Mouse (Mus musculus): ENCODE measurements around the gene St5. TPM values are rescaled to one million over a fixed set of nuclear protein-coding genes. Genes with fewer than 3 reads are reported as not detected.

The St5 gene
- total RNA-seq, 4 experiments from 2014 or later = 33.1 to 57.0 (median 46.1) TPM

DNA sequence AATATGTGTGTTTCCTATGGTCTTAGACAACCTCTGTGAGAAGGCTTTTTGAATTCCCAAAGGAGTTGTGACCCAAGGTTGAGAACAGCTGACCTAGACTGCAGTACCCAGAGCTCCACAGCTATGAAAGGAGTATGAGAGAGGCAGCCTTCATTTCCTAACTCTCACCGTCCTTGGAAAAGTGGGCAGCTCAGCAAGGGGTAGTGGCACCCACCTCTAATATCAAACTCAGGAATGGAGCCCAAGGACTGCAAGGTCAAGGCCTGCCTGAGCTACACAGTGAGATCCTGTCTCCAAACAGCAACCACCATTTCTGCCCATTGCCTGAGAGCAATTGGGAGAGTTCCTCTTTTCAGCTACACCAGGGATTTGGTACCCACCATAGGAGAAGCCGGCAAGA lies 173.7 kb downstream of the St5 start:
- DNase-seq (ENCODE audit: low spot score in 2 of 2) = no peak

DNA sequence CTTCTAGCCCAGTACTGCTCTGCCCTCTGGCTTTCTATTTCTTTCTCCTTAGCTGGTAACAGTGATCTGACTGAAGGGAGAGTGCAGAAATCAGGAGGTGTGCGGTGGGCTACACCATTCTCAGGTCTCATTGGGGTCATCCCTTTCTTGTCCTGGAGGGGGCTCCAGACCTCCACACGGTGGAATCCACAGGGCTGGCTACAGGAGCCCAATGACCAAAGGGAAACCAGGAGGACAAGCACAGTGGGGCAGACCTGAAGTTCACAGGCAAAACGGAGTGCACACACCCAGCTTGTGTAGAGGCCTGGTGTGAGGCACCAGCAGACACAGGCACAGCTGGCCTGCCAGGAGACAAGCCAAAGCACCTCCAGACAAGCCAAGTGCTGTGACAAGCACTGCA lies 175.0 kb downstream of the St5 start:
- DNase-seq (ENCODE audit: low spot score in 2 of 2) = no peak

DNA sequence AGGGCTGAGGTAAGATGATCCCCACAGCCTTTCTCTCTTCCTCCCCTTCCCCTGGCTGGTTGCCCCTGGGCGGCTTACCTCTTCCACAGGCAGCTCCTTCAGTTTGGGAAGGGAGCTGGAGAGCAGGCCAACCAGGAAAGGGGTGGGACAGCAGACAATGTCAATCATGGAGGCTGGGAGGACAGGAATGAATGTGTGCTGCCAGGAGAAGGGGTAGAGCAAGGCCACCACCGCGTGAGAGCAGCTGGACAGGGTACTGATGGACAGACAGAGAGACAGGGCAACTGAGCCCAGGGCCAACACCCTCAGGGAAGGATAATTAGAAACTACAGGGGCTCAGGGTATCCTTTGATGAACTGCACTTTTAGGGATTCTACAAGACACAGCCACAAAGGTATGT lies 175.9 kb downstream of the St5 start:
- no peak for DNase-seq (ENCODE audit: low spot score in 2 of 2)

DNA sequence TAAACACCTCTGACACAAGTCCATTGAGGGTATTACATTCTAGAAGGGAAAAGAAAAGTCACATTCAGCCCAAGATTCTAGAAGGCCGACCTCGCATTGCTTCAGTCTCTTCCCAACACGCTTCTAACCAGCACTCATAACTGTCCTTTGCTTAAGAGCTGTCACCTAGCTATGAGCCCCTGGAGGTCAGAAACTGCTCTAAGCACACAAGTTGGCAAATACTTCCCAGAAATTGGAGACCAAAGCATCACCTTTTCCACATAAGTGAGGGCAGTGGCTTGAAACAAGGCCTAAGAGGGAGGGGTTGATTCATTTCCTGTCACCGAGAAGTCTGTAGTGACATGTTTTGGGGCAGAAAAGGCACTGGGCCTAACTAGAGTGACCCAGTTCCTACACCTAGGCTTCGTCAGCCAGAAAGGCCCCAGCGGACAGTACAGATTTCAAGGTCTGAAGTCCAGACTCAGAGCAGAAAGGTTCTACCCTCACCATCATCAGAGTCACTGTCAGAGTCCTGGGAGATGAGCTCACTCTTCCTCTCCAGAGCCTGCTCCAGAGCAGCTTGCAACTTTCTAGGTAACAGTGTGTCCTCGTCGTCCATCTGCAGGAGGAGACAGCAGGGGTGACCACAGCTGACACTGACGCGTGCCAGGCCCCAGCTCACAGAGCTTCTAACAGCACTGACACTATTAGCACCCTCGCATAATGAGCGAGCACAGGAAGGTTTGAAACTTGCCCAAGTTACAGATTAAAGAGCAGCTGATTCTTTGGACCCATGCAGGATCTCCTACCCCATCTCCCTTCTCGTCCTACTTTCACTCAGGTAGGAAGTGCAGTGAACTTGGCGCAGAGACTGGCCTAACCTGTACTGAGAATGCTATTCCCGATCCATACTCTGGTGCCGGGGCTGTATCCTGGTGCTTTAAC lies 177.4 kb downstream of the St5 start:
- no peak for DNase-seq (ENCODE audit: low spot score in 2 of 2)

DNA sequence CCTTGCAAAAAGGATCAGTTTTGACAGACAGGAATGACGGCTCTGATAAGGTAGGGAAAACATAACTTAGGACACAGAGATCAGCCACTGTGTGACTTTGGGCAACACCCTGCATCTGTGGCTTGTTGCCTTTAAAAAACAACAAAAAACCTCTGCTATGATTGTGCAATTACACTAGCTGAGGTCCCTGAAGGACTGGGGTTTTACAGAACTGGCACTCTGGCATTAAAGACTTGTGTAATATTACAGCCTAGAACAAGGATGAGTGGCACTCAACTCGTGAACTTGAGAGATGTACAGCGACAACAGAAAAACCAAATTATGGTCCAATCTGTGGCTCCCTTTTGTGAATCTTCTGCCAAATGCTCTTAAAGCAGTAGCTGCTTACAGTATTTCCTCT lies 178.6 kb downstream of the St5 start:
- no peak for DNase-seq (ENCODE audit: low spot score in 2 of 2)

DNA sequence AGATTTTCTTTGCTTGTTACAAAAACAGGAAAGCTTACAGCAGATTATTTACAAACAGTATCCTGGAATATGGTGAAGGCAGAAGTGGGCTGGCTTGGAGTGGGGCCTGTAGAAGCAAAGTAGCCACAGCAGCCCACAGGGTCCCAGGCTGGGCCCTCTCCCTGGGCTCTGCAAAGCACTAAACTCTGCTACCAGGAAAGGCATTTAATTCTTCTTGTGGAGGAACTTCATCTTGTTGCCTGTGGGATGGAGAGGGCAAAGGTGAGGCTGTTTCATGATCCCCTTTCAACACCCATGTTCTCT lies 179.0 kb downstream of the St5 start:
- no peak for DNase-seq (ENCODE audit: low spot score in 2 of 2)

DNA sequence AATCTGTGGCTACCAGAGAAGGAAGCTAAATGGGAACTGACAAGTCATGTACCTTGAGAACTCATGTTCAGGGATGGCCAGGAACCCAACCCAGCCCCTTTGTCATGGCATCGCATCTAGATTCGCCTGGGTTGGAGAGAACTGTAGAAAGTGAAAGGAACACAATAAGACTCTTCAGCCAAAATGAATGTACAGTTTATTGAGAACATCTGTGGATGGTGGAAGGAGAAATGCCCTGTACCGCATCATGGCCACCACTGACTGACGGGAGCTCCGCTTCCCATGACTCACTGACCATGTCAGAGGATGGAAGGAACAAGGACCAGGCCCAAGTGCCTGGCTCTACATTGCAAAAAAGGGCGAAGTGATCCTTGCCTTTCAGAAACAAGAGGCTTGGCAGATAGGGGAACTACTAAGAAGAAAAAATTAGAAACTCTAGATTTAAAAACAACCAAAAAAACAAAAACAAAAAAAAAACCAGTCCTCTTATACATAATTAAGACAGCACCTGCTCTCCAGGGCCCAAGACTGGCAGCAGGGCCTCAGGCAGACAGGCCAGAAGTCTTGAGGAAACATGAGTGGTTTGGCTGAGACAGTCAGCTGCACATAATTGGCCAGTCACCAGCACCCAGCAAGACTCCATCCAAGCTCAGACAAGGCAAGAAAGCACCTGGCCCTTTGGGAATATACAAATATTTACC lies 179.5 kb downstream of the St5 start:
- no peak for DNase-seq (ENCODE audit: low spot score in 2 of 2)

DNA sequence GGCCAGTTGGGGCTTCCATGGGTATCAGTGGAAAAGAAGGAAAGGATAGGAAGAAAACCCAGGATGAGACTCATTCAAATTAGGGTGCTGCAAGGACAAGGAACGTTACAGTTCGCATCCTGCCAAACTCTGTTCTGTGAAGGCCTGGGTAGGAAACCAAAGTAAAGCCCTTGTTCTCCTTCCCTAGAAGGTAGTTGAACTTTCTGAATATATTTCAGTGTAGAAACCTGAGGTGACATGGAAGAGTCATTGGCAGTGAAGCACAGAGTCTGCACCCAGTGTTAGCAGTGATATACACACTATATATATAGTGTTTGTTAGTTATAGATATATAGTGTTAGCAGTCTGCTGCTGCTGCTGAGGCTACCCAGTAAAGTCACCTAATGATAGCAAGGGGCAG lies 180.1 kb downstream of the St5 start:
- DNase-seq (ENCODE audit: low spot score in 2 of 2) = no peak

DNA sequence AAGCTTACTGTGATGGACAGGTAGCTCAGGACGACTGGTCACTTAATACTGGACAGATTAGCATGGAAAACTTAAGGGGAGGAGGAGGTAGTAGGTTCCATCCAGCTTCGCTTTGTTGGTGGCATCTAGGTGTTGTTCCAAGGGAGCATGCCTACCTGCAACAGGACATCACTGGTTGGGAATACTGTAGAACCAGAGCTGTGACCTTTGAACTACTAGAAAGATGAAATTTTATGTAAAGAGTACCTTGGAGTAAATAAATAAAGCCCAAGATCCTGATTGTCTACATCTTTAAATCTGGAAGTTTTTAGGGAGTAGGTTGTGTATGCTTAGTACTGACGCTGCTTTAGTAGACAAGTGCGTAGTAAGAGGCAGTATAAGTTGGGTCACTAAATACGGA lies 181.3 kb downstream of the St5 start:
- DNase-seq (ENCODE audit: low spot score in 2 of 2) = no peak

DNA sequence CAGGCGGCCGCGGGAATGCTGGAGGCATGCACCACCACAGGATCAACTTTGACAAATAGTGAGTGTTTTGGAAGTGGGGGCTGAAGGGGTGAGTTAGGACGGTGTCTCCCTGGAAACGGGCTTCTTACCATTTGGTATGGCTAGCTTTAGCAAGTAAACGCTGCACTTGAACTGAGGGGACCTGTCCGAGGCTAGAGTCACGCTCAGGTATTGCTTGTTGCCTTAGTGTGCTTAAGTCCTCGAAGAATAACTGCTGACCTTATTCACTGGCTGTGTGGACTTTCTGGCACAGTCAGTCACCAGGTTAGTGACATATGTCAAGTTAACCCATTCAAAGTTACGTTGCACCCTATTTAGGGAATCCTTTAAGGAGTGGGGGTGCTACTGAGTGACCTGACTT lies 183.5 kb downstream of the St5 start:
- no peak for DNase-seq (ENCODE audit: low spot score in 2 of 2)

DNA sequence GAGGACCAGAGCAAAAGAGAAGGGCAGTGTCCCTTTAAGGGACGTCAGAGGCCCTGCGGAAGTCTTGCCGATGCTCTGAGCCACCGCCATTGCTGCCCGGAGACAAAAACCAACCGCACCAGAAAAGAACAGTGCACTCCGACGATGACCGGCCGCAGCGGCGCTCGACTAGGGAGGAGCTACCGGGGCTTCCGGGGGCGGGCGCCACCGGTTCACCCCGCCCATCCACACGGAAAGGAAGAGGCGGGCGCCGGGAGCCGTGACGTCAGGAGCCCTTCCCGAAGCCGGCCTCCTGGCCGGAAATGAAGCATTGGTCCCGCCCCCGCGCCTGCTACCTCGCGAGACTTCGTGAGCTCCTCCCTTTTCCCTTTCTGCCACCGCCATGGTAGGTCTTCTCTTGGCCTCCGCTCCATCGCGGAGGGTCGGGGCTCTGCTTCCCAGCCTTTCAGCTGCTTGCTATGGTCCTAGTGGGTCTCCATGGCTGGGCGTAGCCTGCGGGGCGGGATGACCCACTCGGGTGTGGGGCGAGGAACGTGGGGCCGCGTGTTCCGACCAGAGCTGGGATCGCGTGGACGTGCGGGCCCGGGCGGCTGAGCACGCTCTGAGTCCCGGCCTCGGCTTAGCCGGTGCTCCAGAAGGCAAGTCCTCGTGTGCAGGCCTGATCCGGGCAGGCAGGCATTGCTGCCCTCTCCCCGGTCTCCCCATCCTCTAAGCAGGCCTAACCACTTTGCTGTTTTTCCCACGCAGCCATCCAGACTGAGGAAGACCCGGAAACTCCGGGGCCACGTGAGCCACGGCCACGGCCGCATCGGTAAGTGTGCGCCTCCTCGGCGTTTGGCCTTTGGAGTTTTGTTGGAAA lies 184.3 kb downstream of the St5 start, which contains the start of gene Rpl27a:
Gene Rpl27a (plus strand): TSS at position 310 of the 859 bp plus-strand sequence.
- peak; percentile 98 for DNase-seq (ENCODE audit: low spot score in 2 of 2)

DNA sequence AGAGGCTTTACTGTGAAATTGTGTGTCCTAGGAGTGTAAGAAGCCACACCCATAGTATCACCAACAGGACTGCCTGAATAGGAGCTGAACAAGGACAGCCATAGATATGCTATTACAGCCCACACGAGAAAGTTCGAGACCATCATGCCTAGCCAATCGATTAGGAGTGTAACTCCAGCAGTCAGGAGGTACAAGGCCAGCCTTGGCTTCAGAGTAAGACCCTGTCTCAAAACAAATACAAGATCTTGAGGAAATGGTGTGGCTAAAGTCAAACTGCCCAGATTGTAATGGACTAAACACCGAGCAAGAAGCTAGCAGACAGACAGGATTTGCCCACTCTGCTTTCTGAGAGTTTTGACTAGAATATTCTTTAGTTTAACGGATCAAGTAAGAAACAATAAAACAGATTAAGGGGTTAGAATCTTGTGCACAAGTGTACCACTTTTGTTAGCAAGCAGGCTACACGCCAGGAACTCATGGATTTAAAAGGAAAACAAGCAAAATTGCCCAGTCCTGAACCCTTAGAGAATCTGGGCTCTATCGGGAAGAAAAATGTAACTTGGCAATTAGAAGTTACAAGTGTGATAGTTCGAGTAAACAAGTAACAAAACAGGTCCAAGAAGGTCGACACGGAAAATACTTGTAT lies 185.2 kb downstream of the St5 start:
- no peak for DNase-seq (ENCODE audit: low spot score in 2 of 2)

DNA sequence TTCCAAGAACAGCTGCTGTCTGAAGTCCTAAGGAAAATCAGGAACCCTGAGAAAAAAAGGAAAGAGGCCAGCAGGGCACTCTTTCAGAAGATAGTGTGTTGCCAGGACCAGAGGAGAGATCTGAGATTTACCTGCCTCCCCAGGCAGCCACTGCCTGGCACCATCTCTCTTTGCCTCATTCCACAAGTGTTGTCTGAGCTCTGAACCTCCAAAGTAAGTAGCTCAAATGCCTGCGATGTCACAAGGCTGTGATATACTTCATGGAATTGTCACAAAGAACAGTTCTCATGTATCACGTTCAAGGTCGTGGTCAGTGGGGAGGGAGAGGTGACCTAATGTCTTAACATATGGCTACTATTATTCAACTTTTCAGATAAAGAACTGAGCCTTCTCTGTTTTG lies 186.9 kb downstream of the St5 start:
- DNase-seq (ENCODE audit: low spot score in 2 of 2) = no peak

DNA sequence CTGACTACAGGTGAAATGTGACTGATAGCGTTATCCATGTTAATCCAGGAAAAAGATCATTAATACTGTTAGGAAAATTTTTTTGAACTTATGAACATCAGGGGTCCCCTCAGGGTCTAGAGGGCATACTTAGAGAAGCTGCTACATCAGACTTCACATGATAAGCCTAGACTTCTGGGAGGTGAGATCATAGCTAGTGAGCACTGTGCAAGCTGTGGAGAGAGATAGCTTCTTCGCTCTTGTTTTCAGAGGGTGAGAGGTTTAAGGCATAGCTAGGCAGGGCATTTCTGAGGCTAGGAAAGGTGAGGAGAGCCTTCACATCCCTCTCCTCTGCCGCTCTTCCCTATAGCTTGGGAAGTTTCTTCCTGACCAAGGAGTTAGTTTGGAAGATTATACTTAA lies 191.6 kb downstream of the St5 start:
- DNase-seq (ENCODE audit: low spot score in 2 of 2) = no peak

DNA sequence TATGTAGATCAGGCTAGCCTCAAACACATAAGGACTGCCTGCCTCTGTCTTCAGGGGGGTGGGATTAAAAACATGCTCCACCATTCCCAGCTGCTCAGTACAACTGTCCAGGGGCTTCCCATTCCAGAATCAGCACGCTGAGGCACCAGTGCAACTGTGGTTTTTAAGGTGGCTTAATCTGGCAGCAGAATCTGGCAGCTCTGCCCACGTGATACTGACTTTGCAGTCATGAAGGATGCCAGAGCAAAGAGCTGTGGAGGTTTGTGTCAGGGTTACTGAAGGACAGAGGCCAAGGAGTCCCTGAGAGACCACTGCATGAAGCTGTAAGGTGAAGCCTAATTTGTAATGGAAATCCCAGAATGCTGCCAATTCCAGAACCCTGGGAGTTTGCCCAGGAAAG lies 192.6 kb downstream of the St5 start:
- DNase-seq (ENCODE audit: low spot score in 2 of 2) = no peak

DNA sequence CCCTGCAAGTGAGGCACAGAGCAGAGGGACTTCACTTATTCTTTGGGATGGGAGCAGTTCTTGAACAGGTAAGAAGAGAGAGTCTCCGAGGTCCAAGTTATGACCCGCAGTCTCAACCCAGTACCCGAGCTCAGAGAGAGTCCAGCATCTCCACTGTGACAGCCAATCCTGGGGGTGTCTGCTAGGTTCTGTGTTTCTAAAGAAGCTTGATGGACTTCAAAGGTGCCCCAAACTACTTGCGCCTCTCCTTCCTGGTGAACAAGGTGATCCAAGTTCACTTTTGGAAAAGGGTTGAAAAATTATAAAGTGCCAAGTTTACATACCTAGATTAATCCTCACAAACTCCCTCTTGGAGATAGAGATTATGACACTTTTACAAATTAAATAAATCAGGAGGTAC lies 195.4 kb downstream of the St5 start, which contains the start of gene Trim66:
Gene Trim66 (minus strand): TSS at position 101 of the 400 bp plus-strand sequence.
- DNase-seq (ENCODE audit: low spot score in 2 of 2) = no peak

DNA sequence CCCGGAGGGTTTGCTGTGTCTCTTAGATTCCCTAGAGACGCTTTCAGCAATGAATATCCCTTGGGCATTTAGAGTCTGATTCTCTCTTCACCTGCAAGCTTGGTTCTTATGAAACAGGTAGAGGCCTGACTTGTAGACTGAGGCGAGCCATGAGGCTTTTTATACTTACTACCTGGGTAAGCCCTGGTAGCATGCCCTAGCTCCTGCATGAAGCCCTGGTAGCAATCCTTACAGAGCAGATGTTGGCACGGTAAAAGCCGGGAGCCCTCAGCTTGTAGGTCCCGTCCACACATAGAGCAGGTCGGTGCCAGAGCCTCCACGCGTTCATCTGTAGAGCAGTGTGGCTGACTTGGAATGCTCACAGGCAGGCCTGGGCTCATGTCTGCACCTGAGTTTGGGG lies 195.8 kb downstream of the St5 start:
- DNase-seq (ENCODE audit: low spot score in 2 of 2) = no peak

DNA sequence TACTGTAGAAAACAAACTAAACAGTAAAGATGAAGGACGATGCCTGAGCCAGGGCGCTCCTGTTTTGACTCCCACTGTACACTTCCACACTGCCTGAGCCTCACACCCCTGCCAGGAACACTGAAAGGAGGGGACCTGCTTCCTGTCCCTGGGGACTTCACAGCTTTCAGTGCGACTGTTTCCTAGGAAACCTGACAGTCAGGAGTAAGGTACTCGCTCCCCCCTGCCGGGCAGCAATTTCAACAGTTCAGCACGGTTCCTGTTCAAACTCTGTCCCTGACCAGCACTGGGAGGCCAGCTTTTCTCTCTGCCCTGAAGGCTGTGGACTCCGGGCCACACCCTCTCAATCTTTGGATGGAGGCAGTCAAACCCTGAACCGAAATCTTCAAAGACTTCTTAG lies 196.3 kb downstream of the St5 start:
- no peak for DNase-seq (ENCODE audit: low spot score in 2 of 2)

DNA sequence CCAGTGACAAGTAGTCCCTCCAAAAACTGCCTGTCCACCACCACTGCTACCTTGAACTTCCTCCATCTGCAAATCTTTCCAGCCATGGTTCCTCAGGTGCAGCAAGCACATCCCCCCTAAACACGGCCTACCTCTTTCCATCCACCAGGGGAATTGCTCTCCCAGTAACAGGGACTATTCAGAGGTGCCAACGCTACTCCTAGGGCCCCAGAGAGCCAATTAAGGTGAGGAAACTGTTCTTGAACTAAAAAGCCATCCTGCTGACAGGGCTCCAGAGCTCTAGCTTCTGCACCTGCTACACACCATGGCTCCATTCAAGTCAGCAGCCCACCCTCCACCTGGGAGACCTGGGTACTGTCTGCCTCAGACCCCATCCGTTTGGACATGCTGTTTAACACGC lies 205.9 kb downstream of the St5 start:
- no peak for DNase-seq (ENCODE audit: low spot score in 2 of 2)

DNA sequence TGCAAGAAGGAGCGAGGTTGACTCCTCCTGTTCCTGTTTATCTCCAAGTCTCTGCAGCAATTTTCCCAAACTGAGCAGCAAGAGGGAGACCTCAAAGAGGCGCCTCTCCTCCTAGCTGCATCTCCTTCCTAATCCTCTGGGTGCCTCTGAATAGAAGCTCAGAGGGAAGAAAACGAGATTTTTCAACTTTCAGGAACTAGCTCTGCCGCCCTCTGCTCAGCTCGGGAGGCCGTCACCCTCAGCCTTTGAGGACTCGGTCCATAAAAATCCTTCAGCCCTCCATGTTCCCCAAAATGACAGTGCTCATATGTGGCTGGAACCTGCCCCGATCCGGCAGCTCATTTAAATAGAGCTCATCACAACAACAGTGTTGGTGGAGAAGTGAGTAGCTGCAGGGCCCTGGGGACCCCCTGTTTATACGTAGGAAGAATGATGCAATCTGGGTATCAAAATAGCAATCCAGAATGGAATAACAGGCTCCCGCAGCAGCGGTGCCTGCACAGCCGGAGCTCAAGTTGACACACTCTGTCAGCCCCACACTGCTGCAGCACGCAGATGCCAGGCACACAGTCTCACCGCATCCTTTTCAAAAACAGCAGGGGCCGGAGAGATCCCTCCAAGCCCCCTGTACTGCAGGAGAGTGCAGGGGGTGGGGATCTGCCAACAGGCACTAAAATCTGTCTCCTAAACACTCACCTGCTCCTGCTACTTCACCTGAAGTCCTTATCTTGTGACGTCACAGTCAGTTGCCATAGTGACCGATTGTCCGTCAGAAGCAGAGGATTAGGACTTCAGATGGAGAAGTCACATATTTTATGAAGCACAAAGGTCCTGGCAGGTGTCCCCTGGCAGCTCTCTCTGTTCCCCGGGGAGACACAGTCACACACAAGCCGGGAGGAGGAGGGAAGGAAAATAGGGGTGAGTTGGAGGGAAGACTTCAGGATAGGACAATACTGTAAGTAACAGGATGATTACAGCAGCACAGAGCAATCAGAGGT lies 209.8 kb downstream of the St5 start:
- DNase-seq (ENCODE audit: low spot score in 2 of 2) = peak; percentile 38 to 40

All from layer of hippocampus, adult 8-10 months (tissue).